Mouse (Mus musculus) erythroblast, embryonic 14.5 days (primary cell): Measurements from ENCODE around the gene Arhgap45.

Experiments
- GATA1 ChIP-seq: IDR thresholded peaks from 2 replicates; pipeline ENCODE4 v1.6.1; 2012; ENCODE audit warnings: low read length, inconsistent platforms, mixed read lengths
- TAL1 ChIP-seq: IDR thresholded peaks from 3 replicates; pipeline ENCODE4 v1.6.1; 2012; ENCODE audit warnings: low read length, inconsistent platforms, mixed read lengths

DNA sequence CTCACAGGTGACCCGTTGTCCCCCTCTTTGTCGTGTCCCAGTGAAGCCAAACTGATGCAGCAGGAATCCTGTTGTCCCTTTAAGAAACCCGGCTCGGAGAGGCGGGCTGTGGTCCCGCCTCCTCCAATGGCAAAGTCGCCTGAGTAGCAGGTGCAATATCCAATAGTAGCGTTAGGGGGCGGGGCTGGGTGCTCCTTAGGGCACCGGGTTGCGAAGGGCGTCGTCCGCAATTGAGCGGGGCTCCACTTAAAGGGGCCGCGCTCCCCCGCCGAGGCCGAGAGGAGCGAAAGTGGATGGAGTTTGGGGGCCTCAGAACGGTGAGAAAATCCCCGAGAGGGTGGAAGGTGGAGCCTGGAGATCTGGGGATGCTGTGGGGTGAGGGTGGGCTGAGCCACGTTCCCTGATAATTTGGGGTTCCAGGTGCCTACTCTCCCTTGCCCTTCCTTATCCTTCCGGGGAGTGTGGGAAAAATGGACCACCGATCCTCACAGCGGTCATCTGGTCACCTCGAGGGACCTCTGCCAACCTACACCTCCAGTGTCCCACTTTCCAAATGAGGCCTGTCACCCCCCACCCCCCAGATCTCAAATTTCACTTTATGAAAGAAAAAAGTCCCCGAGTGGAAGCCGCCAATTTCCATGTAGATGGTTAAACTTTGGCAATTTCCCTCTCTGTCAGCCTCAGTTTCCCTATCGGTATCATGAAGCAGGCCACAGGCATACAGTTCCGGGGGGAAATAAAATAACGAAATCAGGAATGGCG is 20.0 kb upstream of the Arhgap45 start, which contains the start of gene Abca7:
- TF ChIP-seq GATA1 (no peak), TAL1 (no peak)
